Mouse (Mus musculus): ENCODE data around the gene Tor3a. TPM values are rescaled to one million over a fixed set of nuclear protein-coding genes. Genes with fewer than 3 reads are reported as not detected.

Tor3a gene
- 1 to 10 TPM; 7.1 to 7.6 TPM for total RNA-seq (2021)
- long read RNA-seq, transcript Tor3a-201 (6 exons, 3,285 nt) = major isoform, 9 of 11 reads
- long read RNA-seq, partial matches to known transcripts = 1 of 11 reads
- long read RNA-seq, other reads (novel, unspliced or antisense) = 1 of 11 reads

DNA sequence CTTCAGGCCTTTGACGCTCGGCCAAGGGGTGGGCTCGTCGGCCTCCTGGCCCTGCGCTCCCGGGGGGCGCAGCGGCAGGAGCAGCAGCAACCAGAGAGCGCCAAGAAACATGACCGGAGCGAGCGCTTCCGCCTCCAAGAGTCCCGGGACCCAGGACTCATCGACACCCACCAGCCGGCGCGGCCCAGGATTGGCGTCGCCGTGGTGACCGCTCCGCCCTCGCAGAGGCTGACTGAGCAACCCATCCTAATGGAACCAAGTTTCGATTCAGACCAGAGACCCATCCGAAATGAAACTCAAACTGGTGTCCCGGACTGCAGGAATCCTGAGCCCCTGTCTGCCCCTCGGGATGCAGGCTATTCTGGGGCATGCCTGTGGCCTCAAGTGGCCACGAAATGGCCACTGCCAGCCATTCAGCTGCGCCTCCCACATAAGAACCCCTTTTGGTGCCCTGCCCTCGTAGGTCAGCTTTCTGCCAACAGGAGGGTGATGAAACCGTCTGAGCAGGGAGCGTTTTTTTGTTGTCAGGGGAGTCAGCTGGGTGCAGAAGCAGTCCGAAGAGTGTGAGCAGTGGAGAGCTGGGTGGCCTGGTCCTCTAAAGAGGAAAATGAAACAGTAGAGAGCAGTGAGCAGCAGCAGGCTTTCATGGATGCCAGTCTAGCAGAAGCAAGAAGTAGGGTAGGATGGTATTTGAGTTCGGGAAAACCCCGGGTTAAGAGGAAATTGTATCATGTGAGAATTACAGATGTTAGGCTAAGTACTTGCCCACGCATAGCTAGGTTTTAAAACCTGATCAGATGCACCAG is at the start of gene Tor3a:
Gene Tor3a (minus strand): TSS at position 162 of the 806 bp plus-strand sequence.
- DNase-seq (ENCODE audit: low spot score in 2 of 2) = peak; percentile 52 to 69

DNA sequence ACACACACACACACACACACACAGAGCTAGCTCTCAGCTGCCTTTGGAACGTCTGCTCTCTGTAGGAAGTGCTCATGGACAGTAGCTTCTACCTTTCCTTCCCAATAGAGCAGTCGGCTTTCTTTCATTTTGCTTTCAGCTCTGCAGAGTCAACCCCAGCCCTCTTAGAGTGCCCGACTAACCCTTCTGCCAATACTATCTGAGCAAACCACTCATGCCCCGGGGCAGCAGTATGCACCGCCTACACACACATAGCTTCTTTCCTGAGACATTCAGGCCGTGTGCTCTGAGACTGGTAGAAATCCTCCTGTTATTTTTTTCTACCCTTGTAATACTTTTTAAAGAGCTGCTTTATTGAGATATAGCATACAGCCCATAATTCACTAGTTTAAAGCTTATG is 47.9 kb upstream of the Tor3a start:
- DNase-seq (ENCODE audit: low spot score in 2 of 2) = no peak

DNA sequence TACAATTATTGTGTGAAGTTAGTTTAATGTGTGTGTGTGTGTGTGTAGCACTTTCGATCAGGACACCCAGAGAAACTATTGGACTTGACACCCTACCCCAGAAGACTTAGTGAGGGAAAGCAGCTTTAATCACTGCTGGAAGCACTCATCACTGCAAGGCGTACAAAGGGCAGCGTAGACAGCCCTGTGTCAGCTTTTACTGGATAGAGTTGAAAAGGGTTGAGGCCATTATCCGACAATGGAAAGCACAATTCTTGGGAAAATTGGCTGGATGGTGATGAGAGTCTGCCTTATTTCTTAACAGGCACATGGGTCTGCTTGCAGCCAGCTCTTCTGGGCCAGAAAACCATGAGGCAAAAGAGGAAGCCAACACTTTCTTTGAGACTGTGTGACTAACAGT is 45.9 kb upstream of the Tor3a start:
- DNase-seq (ENCODE audit: low spot score in 2 of 2) = no peak

DNA sequence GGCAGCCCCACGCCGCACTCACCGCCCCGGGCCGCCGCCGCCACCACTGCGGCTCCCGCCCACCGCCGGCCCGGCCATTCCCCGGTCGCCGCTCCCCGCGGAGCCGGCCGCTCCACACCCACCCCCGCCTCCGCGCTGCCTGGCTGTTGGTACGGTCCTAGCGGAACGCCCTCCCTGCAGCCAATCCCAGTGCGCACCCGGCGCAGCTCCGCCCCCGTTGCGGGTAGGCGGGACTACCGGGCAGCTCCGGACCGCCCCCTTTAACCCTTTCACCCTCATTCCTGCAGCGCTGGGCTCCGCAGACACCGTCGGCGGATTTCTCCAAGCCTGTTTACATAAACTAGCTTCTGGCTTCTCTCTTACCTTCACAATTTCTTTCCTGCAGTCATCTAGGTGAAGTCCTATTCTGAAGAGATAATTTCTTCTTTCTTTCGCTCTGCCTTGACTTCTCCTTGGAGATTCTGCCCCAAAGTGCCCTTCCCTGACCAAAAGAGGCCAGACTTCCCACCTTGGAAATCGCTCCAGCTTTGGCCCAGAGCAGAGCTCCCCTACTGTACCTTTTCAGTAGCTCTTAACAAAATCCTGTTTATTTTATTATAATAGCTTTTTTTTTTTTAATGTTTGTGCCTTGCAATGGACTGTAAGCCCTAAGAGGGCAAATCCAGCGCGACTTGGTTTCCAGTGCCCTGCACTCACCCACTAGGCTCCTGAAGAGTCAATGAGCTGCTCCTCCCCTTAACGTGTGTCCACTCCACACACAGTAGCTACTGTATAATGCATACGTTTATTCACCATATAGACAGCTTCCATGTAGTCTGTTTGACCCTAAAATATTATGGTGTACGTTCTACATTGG is 45.0 kb upstream of the Tor3a start, which contains the start of gene Fam20b:
Gene Fam20b (minus strand): TSS at position 137 of the 856 bp plus-strand sequence.
- DNase-seq (ENCODE audit: low spot score in 2 of 2) = peak; percentile 97 to 98

DNA sequence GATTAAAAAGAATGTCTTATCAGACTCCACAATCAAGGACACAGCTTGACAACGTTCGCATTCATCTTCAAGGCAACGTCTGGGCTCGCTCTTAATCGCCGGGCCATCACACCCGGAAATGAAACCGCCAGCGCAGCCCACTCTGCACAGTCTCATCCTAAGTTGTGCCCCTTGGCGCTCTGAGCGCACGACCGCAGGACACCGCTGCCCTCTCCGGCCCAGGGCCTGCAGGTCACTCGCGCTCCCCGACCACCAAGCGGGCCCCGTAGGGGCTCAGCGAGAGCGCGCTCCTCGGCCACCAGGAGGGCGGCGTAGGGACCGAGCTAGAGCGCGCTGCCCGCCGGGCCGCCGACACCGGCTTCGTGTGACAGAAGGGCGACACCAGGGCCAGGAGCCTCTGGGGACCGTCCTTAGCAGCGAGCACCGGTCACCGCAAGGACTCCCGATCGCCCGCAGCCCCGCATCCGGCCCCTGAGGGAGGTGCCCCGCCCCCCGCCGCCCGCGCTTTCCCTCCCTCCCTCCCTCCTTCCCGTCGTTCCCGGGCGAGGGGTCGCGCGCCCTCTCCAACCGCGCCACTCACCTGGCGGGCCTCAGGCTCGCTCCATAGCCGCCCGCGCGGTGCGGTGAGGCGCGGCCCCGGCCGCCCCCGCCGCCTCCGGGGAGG is 44.3 kb upstream of the Tor3a start:
- peak in 1 of 2 experiments; percentile 47 for DNase-seq (ENCODE audit: low spot score in 2 of 2)

DNA sequence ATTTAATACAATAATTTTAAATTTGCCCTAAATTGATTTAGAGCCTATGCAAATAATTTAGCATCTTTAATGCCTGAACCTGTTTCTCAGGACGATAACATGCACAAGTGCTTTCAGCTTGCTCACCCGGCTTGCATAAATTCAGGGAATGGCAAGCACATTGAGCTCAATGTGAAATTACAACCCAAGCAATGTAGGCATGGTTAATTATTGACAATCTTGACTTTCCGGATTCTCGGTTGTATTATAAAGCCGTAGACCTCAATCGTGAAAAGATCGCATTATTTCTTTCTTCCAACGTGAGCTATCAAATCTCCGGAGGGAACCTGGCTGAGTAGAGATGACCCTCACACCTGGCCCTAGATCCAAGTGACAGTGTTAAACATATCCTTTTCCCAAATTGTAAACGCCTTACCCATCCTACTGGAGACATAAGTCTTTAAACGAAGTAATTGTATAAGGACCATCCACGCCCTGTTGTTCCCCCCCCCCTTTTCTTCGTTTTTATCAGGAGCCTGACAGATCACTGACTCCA is 43.7 kb upstream of the Tor3a start:
- DNase-seq (ENCODE audit: low spot score in 2 of 2) = peak in 1 of 2 experiments; percentile 21

DNA sequence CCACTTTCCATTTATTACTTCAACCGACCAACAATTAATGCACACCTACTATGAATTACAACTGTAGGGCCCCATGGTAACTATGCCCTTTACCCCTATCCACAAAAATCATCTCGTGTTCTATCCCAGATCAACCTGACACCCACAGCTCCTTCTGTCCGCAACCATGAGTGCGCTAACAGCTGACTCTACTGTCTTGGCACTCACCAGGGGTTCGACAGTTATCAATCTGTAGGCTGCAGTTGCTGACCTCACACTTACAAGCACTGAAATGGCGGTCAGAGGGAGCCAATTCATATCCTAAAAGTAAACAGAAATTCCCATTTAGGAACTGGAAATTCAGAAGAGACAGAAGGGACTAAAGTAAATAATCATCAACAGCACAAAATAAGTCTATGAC is 42.5 kb upstream of the Tor3a start:
- DNase-seq (ENCODE audit: low spot score in 2 of 2) = no peak

DNA sequence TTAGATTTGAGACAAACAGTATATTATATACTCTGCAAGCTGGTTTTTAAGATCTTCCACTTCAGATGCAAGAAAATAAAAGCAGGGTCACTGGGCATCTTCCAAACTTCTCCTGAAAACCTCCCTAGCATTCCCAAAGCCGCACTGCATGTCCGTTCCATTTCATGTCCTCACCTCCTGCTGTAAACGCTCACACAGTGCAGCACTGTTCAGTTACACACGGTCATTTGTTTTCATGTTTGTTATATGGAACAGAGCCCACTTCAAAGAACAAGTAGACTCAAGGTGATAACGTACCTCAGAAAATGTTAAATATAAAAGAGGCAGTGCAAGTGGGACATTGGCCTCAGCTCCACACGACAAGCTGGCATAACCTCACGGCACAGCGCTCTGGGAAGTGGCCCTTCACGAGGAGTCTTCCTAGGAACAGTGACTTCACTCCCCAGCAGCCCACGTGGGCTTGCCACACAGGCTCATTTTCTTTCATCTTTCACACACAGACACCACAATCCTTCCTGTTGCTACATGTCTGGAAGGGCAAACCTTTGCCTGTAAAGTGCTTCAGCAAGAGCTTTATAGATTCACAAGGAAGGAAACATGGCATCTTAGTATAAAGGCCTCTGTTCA is 36.4 kb upstream of the Tor3a start:
- no peak for DNase-seq (ENCODE audit: low spot score in 2 of 2)

DNA sequence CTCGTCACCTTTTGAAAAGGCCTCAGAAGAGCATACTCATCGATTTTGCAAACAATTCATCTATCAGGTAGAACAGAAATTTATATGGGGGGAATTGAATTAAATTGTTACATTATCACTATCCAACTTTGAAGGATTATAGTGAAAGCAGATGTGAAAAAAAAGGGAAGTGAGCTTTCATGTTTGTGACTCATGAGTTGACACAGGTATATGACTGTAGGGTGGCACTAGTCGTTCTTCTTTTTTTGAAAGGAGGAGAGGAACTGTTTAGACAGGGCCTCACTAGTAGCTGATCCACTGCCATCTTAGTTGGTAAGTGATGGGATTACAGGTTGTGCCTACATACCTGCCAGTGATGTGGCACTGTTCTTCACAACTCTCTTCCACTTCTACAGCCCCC is 34.5 kb upstream of the Tor3a start:
- no peak for DNase-seq (ENCODE audit: low spot score in 2 of 2)

DNA sequence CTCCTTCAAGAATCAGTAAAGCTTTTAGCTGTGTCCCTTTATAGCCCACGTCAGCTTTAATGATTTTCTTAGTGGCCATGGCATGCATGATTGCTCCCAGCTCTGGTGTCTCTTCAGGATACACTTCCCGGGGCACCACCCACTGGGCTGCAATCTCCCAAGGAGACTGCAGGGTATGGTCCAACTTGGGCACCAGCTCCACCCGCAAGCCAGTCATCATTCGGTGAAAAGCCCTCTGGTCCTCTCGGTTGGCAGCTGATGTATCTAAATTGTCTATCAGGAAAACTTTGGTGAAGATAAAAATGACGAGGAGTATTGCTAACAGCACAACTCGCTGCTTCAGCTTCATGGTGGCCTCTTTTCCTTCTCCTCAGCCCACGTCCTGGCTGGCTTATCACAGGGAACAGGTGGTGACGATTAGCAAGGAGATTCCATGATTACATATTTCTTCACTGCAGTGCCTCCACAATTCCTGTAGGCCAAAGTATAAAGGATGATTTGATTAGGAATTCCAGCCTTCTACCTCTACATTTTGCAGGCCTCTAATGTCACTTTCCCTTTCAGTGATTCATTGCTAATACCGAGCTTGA is 31.6 kb upstream of the Tor3a start:
- DNase-seq (ENCODE audit: low spot score in 2 of 2) = peak in 1 of 2 experiments; percentile 51

DNA sequence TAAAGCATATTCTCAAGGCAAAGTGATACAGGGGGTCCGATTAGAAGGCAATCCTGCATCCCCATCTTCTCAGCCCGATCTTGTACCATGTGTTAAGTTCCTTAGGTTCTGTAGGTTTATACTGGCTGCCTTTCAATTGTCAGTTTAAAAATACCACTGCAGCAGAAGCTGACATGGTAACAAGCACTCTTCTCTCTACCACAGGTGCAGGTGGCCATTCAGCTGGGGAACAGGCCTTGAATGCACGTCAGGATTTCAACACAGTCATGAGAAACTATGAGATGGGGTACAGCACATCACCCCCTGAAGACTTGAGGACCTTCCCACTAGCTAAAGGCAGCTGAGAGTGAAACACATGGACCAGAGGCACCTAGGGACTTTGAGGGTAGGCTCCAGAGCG is 29.3 kb upstream of the Tor3a start:
- DNase-seq (ENCODE audit: low spot score in 2 of 2) = no peak

DNA sequence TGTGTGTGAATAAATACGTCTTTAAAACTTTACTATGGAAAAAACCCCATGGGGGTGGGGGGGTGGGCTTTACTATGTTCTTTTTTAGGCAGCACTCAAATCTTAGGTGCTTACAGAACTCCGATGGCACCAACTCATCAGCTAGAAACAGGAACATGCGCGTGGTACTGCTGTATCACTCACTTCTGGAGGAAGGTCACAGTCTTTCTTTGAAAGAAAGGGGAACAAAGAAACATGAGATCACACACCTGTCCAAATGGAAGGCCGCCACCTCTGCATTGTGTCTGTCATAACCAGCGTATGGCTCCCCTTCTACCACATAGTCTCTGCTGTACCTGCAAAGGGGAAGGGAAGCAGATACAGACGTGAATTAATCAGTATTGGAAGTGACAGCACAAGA is 28.0 kb upstream of the Tor3a start:
- DNase-seq (ENCODE audit: low spot score in 2 of 2) = no peak

DNA sequence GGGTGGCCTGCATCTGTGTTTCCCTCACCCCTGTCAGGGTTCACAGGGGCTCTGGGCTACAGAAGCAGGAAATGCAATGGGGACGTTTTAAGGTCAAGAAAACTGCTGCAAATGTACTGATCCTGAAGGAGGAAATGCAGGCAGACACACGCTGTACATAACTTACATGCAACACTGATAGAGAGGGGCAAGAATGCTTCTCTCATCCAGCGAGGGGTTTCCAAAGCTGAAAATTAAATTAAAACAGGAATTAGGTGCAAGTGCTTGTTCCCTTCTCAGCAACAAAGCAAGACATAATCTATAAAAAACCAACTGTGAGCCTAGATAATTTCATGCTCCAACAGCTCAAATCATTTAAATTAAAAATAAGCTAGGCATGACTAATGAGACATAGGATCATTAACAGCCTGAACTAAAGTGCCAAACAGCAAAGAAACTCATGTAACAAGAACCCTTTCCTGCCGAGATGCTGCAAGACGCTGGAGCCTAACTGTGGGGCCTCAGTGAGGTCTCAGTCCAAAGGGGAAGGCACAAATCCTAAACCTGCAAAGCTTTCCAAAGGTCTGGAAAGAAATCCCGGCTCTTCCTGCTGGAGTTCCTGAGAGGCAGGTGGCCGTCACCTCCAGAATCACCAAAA is 12.0 kb upstream of the Tor3a start:
- no peak for DNase-seq (ENCODE audit: low spot score in 2 of 2)

DNA sequence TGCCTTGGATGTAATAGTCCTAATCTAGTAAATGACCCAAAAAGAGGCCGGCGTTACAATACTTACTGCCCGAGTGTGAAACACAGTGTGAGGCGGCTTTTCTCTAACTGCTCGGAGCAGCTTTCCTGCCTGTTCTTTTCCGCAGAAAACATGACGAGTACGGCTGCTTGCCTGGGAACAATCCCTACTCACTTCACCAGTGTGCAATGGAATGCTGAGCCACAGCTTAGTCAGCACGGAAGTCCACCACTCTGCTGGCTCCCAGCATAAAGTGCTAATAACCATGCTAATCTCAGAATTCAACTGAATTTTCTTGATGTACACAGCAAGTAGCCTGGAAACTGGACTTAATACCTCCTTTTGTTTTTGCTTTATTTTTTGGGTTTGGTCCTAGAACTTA is 5.4 kb upstream of the Tor3a start:
- no peak for DNase-seq (ENCODE audit: low spot score in 2 of 2)

DNA sequence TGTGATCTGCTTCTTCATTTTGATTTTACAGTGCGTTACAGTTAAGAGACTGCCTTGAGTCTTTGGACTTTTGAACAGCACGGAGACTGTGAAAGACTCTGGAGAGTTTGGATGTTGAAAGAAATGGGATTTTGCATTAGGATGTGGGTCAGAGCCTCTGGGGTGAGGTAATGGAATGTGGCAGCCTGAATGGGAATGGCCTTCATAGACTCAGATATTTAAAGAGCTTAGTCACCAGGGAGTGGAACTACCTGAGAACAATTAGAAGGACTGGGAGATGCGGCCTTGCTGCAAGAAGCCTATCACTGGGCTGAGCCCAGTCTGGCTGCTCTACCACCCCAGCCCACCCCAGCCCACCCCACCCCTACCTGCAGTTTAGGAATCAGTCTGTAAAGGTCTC is 3.1 kb upstream of the Tor3a start:
- DNase-seq (ENCODE audit: low spot score in 2 of 2) = no peak

DNA sequence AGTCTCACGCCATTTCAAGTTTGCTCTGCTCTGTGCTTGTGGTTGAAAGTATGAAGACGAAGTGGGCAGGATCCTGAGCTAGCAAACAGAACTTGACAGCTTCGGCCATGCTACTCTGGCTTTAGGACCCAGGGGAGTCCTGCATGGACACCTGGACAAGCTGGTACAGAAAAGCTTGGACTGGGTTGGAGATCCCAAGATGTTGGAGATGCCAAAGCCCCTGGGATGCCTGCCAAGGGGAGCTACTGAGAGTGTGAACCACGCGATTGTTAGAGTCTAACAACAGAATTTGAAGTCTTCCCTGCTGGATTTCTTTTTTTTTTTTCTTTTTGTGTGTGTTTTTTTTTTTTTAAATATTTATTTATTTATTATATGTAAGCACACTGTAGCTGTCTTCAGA is 2.4 kb upstream of the Tor3a start:
- no peak for DNase-seq (ENCODE audit: low spot score in 2 of 2)

DNA sequence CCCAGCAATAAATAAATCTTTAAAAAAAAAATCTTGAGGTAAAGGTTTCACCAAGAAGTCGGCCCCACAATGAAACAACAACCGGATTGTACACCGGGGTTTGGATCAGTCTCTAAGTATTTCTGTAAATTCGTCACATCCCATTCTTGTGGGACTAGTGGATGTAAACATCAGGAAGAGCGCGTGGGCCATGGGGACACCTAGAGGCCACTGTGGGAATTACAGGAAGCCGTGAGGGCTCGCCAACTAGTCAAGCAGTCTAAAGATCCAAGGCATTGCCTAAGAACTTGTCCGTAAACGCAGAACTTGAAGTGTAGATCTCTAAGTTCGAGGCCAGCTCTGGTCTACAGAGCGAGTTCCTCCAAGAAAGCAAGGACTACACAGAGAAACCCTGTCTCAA is 2.0 kb upstream of the Tor3a start:
- DNase-seq (ENCODE audit: low spot score in 2 of 2) = peak in 1 of 2 experiments; percentile 60

DNA sequence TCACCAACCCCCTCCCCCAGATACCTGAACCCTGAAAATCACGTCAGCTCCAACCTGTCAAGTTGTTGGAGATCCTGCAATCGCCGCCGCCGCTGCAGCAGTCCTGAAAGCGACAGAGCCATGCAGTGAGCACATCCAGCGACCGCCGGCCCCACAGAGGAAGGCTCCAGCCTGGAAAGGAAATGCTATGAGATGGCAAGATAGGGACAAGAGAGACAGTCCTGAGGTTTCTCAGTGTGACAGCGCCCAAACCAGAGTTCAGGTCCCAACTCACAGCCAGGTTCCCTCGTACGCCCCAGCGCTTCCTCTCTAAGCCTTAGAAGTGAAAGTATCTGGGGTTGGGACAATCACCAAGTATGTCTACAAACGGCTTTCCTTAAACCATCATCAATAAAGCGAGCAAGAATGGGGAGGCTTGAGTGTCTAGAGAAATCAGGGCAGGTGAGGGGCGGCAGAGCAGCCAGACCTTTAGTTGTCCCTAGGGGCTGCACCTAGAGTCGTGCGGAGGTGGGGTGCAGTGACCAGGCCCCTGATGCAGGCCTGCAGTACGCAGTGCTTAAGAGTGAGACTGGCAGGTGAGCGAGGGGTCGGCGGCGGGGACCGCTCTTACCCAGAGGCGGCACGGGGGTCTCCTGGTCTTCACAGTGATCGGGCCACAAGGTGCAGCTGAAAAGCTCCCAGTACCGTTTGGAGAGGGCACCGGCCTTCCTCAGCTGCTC is 521 bp downstream of the Tor3a start:
- no peak for DNase-seq (ENCODE audit: low spot score in 2 of 2)
